Mouse (Mus musculus): Measurements from ENCODE around the gene Vax2. TPM values are rescaled to one million over a fixed set of nuclear protein-coding genes. Genes with fewer than 3 reads are reported as not detected.

Gene Vax2
- polyA plus RNA-seq, 1 experiment: 0.07 TPM

- DNase-seq (ENCODE audit: low read depth): no peak
- TF ChIP-seq CTCF (IDR thresholded peaks at IDR 0.05; ENCODE audit: borderline replicate concordance, extremely low read depth, insufficient read depth, insufficient read length): no peak
- no peak for TF ChIP-seq POLR2A (IDR thresholded peaks at IDR 0.05; ENCODE audit: borderline replicate concordance, extremely low read depth, insufficient read depth, insufficient read length, poor library complexity, severe bottlenecking)
These were observed 11.1 kb upstream of the Vax2 start for GRCm38 (mm10) chr6:83699971-83700370.

GRCm38 (mm10) chr6:83701001-83701400 lies 10.1 kb upstream of the Vax2 start:
- DNase-seq (ENCODE audit: low read depth): no peak
- TF ChIP-seq CTCF (IDR thresholded peaks at IDR 0.05; ENCODE audit: borderline replicate concordance, extremely low read depth, insufficient read depth, insufficient read length): no peak
- no peak for TF ChIP-seq POLR2A (IDR thresholded peaks at IDR 0.05; ENCODE audit: borderline replicate concordance, extremely low read depth, insufficient read depth, insufficient read length, poor library complexity, severe bottlenecking)

- DNase-seq (ENCODE audit: low read depth): peak; percentile 45
- TF ChIP-seq CTCF (IDR thresholded peaks at IDR 0.05; ENCODE audit: borderline replicate concordance, extremely low read depth, insufficient read depth, insufficient read length) (no peak), POLR2A (IDR thresholded peaks at IDR 0.05; ENCODE audit: borderline replicate concordance, extremely low read depth, insufficient read depth, insufficient read length, poor library complexity, severe bottlenecking) (no peak)
These were observed 8.7 kb upstream of the Vax2 start for GRCm38 (mm10) chr6:83702146-83702999.

- TF ChIP-seq POLR2A (IDR thresholded peaks at IDR 0.05; ENCODE audit: borderline replicate concordance, extremely low read depth, insufficient read depth, insufficient read length, poor library complexity, severe bottlenecking): no peak
- TF ChIP-seq CTCF (IDR thresholded peaks at IDR 0.05; ENCODE audit: borderline replicate concordance, extremely low read depth, insufficient read depth, insufficient read length): no peak
- DNase-seq (ENCODE audit: low read depth): no peak
These were observed 7.9 kb upstream of the Vax2 start for GRCm38 (mm10) chr6:83703000-83703721.

GRCm38 (mm10) chr6:83703722-83704078 lies 7.4 kb upstream of the Vax2 start:
- TF ChIP-seq CTCF (IDR thresholded peaks at IDR 0.05; ENCODE audit: borderline replicate concordance, extremely low read depth, insufficient read depth, insufficient read length) (no peak), POLR2A (IDR thresholded peaks at IDR 0.05; ENCODE audit: borderline replicate concordance, extremely low read depth, insufficient read depth, insufficient read length, poor library complexity, severe bottlenecking) (no peak)
- no peak for DNase-seq (ENCODE audit: low read depth)

GRCm38 (mm10) chr6:83704294-83704693 lies 6.8 kb upstream of the Vax2 start:
- no peak for TF ChIP-seq CTCF (IDR thresholded peaks at IDR 0.05; ENCODE audit: borderline replicate concordance, extremely low read depth, insufficient read depth, insufficient read length)
- no peak for TF ChIP-seq POLR2A (IDR thresholded peaks at IDR 0.05; ENCODE audit: borderline replicate concordance, extremely low read depth, insufficient read depth, insufficient read length, poor library complexity, severe bottlenecking)
- DNase-seq (ENCODE audit: low read depth): no peak

GRCm38 (mm10) chr6:83704701-83705100 lies 6.4 kb upstream of the Vax2 start:
- no peak for DNase-seq (ENCODE audit: low read depth)
- TF ChIP-seq POLR2A (IDR thresholded peaks at IDR 0.05; ENCODE audit: borderline replicate concordance, extremely low read depth, insufficient read depth, insufficient read length, poor library complexity, severe bottlenecking) (no peak), CTCF (IDR thresholded peaks at IDR 0.05; ENCODE audit: borderline replicate concordance, extremely low read depth, insufficient read depth, insufficient read length) (no peak)

- TF ChIP-seq POLR2A (IDR thresholded peaks at IDR 0.05; ENCODE audit: borderline replicate concordance, extremely low read depth, insufficient read depth, insufficient read length, poor library complexity, severe bottlenecking): no peak
- TF ChIP-seq CTCF (IDR thresholded peaks at IDR 0.05; ENCODE audit: borderline replicate concordance, extremely low read depth, insufficient read depth, insufficient read length): no peak
- no peak for DNase-seq (ENCODE audit: low read depth)
These were observed 3.1 kb upstream of the Vax2 start for GRCm38 (mm10) chr6:83707738-83708510.

- DNase-seq (ENCODE audit: low read depth): no peak
- TF ChIP-seq POLR2A (IDR thresholded peaks at IDR 0.05; ENCODE audit: borderline replicate concordance, extremely low read depth, insufficient read depth, insufficient read length, poor library complexity, severe bottlenecking) (no peak), CTCF (IDR thresholded peaks at IDR 0.05; ENCODE audit: borderline replicate concordance, extremely low read depth, insufficient read depth, insufficient read length) (no peak)
These were observed 550 bp upstream of the Vax2 start for GRCm38 (mm10) chr6:83710361-83711066.

GRCm38 (mm10) chr6:83711725-83712475 lies 836 bp downstream of the Vax2 start:
- no peak for TF ChIP-seq CTCF (IDR thresholded peaks at IDR 0.05; ENCODE audit: borderline replicate concordance, extremely low read depth, insufficient read depth, insufficient read length)
- TF ChIP-seq POLR2A (IDR thresholded peaks at IDR 0.05; ENCODE audit: borderline replicate concordance, extremely low read depth, insufficient read depth, insufficient read length, poor library complexity, severe bottlenecking): no peak

More at GRCm38 (mm10) chr6:83711725-83712475, 836 bp downstream of the Vax2 start:
- DNase-seq (ENCODE audit: low read depth): no peak
